Mouse (Mus musculus) lung, embryonic 14.5 days (tissue): ENCODE measurements around the gene a. TPM values are rescaled to one million over a fixed set of nuclear protein-coding genes. Genes with fewer than 3 reads are reported as not detected.

ENCODE experiments used
- ATAC-seq: fragments of 200-750 bp; cut with Nextera tagmentation; 2 replicates; pipeline ENCODE4 v1.8.0; 2017; ENCODE audit warnings: mild to moderate bottlenecking, moderate TSS enrichment, moderate library complexity; ENCODE audit not compliant: insufficient read depth
- DNase-seq: peaks from one replicate; pipeline ENCODE4 v3.0.0-alpha.2; 2015
- H3K27ac ChIP-seq: fragments of 300-500 bp; sonication (generic); 2 replicates; pipeline ENCODE4 v1.5.1; 2014; ENCODE audit warnings: low read depth, mild to moderate bottlenecking, moderate library complexity
- H3K27me3 ChIP-seq: fragments of 300-500 bp; sonication (generic); 2 replicates; pipeline ENCODE4 v1.6.1; 2014; ENCODE audit warnings: low read length, control low read depth; ENCODE audit not compliant: insufficient read depth
- H3K36me3 ChIP-seq: fragments of 300-500 bp; sonication (generic); 2 replicates; pipeline ENCODE4 v1.6.1; 2014; ENCODE audit warnings: control low read depth; ENCODE audit not compliant: insufficient read depth
- H3K4me1 ChIP-seq: fragments of 300-500 bp; sonication (generic); 2 replicates; pipeline ENCODE4 v1.6.1; 2014; ENCODE audit warnings: antibody characterized with exemption, control low read depth; ENCODE audit not compliant: insufficient read depth
- H3K4me2 ChIP-seq: fragments of 300-500 bp; sonication (generic); 2 replicates; pipeline ENCODE4 v1.6.1; 2014; ENCODE audit warnings: mild to moderate bottlenecking
- H3K4me3 ChIP-seq: fragments of 300-500 bp; sonication (generic); 2 replicates; pipeline ENCODE4 v1.5.1; 2014; ENCODE audit warnings: low read depth, low read length
- H3K9ac ChIP-seq: fragments of 300-500 bp; sonication (generic); 2 replicates; pipeline ENCODE4 v1.6.1; 2014
- H3K9me3 ChIP-seq: fragments of 300-500 bp; sonication (generic); 2 replicates; pipeline ENCODE4 v1.6.1; 2016; ENCODE audit warnings: low read depth, low read length, control low read depth
- CTCF ChIP-seq: IDR thresholded peaks from 2 replicates; pipeline ENCODE4 v1.5.1; 2016; ENCODE audit warnings: antibody characterized with exemption, low read depth
- WGBS: fragments of 180-500 bp; shearing (Covaris S2); extraction: QIAGEN DNeasy Blood & Tissue Kit; methylation state at CpG from one replicate; pipeline ENCODE4 v1.1.7; 2014; 5-methylcytosine and 5-hydroxymethylcytosine counted together
- polyA plus RNA-seq: library from polyadenylated mRNA; unstranded; fragments of >200 nt; fragmentation: Nextera tagmentation; extraction: Ambion mirVana; gene quantifications from 2 replicates; pipeline ENCODE4 v1.2.1, GENCODE M21; 2014

The a gene
- polyA plus RNA-seq, 1 experiment from 2014 or later, result not detected

DNA sequence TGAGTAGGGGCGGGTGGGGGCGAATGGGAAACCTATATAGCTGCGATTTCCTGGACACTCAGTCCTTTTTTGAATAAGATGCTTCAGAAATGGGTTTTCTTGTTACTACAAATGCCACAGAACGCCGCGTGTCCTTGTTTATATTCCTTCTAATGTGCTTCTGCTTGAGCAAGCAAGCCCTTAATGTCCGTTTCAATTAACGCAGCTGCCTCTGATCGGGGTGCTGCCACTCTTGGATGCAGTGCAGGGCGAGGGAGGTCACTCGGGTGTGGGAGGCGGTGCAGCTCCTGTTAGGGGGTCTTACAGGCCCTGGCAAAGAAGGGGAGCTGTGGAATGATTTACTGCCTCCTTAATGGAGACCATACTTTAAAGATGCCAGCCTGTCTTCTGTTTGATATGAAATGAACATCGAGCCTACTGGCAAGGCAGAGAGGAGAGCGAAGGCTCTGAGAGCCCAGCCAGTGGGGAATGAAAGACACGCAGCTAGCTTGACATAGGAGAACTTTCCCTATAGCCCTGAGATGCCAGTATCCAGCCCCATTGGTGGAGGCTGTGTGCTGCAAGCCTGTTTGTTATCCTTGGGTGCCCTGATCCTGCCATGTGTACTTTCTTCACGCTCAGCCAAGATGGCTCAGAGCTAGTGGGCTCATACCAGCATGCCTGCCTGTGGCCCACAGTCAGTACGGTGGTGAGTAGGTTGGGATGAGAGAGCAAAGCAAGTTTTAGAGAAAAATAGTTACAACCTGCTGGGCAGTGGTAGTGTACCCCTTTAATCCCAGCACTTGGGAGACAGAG, 8.1 kb upstream of the a start:
- no peaks in the 10 kb centered on the region for H3K27me3 ChIP-seq
- H3K9me3 ChIP-seq, result no peaks in the 10 kb centered on the region
- H3K9ac ChIP-seq, result no peak overlapping the region
- no peak overlapping the region for H3K4me3 ChIP-seq
- 63% methylated on average over 17 of the region's 17 CpGs for WGBS
- DNase-seq (no peak), ATAC-seq (no peak)
- no peak overlapping the region for H3K27ac ChIP-seq
- TF ChIP-seq CTCF, result no peak
- H3K4me2 ChIP-seq, result no peak overlapping the region
- peaks cover 3% of the 10 kb centered on the region; the same call in 1 of the 2 replicates for H3K4me1 ChIP-seq
- H3K36me3 ChIP-seq, result no peaks in the 10 kb centered on the region

DNA sequence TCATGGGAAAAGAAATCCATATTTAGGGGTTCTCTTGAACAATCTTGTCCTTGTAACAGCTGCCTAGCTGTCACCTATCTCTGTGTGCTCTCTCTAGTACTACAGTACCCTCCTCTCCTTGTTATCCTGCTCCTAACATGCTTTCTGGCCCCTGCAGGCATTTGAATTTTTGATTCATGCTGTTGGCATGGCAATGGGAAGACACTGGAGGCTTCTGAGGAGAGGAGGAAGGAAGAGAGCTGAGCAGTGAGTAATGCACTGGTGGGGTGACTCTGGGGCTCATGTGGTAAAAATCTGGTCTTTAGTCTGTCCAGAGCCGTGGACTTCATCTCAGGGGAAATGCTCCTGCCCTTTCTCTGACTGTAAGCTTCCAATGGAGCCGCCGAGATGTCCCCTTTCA, 5.9 kb upstream of the a start:
- DNase-seq (no peak), ATAC-seq (no peak)
- no peak overlapping the region for H3K4me2 ChIP-seq
- no peak overlapping the region for H3K4me3 ChIP-seq
- no peak overlapping the region for H3K9ac ChIP-seq
- WGBS, result 63% methylated on average over 3 of the region's 3 CpGs
- H3K9me3 ChIP-seq, result no peaks in the 10 kb centered on the region
- H3K27me3 ChIP-seq, result no peaks in the 10 kb centered on the region
- H3K36me3 ChIP-seq, result no peaks in the 10 kb centered on the region
- H3K4me1 ChIP-seq, result peaks cover 3% of the 10 kb centered on the region; the same call in 1 of the 2 replicates
- H3K27ac ChIP-seq, result no peak overlapping the region
- no peak for TF ChIP-seq CTCF

DNA sequence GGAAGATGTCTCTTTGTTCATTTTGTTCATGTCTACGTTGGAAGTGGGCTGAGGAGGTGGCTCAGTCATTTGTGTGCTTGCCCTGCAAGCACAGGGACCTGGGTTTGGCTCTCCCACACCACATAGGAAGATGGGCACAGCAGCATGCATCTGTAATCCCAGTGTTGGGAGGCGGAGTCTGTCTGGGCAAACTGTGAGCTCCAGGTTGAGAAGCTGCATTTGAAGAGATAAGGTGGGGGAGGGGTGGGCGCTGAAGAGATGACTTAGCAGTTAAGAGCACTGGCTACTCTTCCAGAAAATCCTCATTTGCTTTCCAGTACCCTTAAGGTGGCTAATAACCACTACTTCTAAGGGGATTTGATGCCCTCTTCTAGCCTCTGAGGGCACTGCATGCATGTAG, 5.0 kb upstream of the a start:
- 43% methylated on average over 3 of the region's 3 CpGs for WGBS
- Histone ChIP-seq H3K4me3 (no peak overlapping the region), H3K9ac (no peak overlapping the region), H3K9me3 (no peaks in the 10 kb centered on the region), H3K4me2 (no peak overlapping the region), H3K36me3 (no peaks in the 10 kb centered on the region), H3K27me3 (no peaks in the 10 kb centered on the region), H3K27ac (no peak overlapping the region), H3K4me1 (peaks cover 3% of the 10 kb centered on the region; the same call in 1 of the 2 replicates)
- no peak for TF ChIP-seq CTCF
- no peak for DNase-seq
- no peak for ATAC-seq

DNA sequence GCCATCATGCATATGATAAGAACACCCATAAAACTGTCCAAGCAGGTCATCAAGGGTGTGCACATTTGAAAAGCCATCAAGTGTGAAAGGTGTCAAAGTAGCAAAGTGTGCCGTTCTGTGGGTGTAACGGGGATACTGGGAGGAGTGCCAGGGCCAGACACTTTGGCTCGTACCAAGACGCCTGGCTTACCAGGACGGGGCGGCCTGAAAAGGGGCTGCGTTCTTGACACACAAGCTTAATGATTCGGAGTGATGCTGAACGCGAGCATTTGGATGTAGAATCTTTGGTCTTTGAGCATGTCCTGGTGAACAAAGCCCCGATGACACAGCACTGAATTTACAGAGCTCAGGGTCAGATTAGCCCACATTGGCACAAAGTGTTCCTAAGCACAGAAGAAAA, 4.4 kb upstream of the a start:
- H3K4me3 ChIP-seq, result no peak overlapping the region
- H3K27ac ChIP-seq, result no peak overlapping the region
- TF ChIP-seq CTCF, result no peak
- WGBS, result 61% methylated on average over 11 of the region's 11 CpGs
- no peak for ATAC-seq
- peaks cover 3% of the 10 kb centered on the region; the same call in 1 of the 2 replicates for H3K4me1 ChIP-seq
- H3K9me3 ChIP-seq, result no peaks in the 10 kb centered on the region
- no peak for DNase-seq
- H3K9ac ChIP-seq, result no peak overlapping the region
- no peaks in the 10 kb centered on the region for H3K27me3 ChIP-seq
- no peak overlapping the region for H3K4me2 ChIP-seq
- H3K36me3 ChIP-seq, result no peaks in the 10 kb centered on the region

DNA sequence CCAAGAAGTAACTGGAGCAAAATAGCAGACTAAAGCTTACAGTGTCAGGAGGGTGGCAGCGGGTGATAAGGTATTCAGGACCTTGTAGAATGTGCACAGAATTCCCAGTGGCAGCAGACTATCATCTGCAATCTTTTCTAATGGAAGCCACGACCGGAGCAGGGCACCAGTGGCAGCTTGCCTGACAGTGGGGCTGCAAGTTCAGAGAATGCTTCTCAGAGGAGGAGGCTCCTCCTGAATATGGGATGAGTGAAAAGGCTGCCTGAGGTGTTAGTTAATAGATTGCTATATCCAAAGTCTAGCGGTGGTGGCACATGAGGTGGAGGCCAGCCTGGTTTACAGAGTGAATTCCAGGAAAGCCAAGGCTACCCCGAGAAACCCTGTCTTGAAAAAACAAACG, 1.8 kb upstream of the a start:
- no peak overlapping the region for H3K27ac ChIP-seq
- DNase-seq (no peak), ATAC-seq (no peak)
- no peak overlapping the region for H3K4me2 ChIP-seq
- no peak overlapping the region for H3K9ac ChIP-seq
- WGBS, result 48% methylated on average over 6 of the region's 6 CpGs
- H3K36me3 ChIP-seq, result 0 out of 2 replicates have a peak, but pooled peaks cover 3% of the 10 kb centered on the region
- H3K9me3 ChIP-seq, result no peaks in the 10 kb centered on the region
- no peak overlapping the region for H3K4me3 ChIP-seq
- no peak for TF ChIP-seq CTCF
- peaks cover 16% of the 10 kb centered on the region for H3K4me1 ChIP-seq
- H3K27me3 ChIP-seq, result no peaks in the 10 kb centered on the region

DNA sequence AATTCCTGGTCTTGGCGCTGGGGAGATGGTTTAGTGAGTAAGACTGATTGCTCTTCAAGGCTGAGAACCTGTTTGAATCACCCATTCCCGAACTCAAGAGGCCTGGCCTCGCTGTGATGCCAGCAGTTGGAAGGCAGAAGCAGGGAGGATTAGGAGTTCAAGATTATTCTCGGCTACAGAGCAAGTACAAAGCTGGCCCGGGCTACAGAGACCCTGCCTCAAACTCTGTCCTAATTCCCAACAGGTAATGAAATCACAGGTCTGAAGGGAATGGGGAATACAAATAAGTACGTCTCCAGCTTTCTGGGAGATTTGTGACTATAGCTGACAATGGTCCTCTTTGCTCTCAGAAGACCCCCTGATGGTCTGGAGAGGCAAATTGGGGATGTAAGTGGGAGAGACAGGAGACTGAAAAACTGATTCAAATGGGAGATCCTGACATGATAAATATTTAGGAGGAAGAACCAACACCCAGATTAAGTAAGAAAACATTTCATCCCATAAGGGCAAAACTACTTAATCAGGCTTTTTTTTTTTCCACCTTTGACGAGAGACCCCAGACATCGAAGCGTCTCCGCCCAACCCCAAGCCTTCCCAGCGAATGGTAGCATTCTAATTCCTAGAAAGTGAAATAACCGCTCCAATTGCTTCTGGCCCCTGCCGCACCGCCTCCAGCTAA, 1.1 kb upstream of the a start:
- H3K4me2 ChIP-seq, result peak overlapping the region; percentile 62
- no peaks in the 10 kb centered on the region for H3K27me3 ChIP-seq
- peak overlapping the region; percentile 14 for H3K9ac ChIP-seq
- peaks cover 16% of the 10 kb centered on the region for H3K4me1 ChIP-seq
- 0 out of 2 replicates have a peak, but pooled peaks cover 3% of the 10 kb centered on the region for H3K36me3 ChIP-seq
- no peak for ATAC-seq
- 4% methylated on average over 14 of the region's 14 CpGs for WGBS
- no peak for DNase-seq
- peak overlapping the region; percentile 10; the same call in 1 of the 2 replicates for H3K27ac ChIP-seq
- no peak; the same call in 1 of the 2 replicates for TF ChIP-seq CTCF
- peak overlapping the region; percentile 99 for H3K4me3 ChIP-seq
- no peaks in the 10 kb centered on the region for H3K9me3 ChIP-seq
